Mouse (Mus musculus): Measurements from ENCODE around the gene Rfx8. TPM values are rescaled to one million over a fixed set of nuclear protein-coding genes. Genes with fewer than 3 reads are reported as not detected.

Gene Rfx8
- total and polyA plus RNA-seq, 3 experiments = not detected

GRCm38 (mm10) chr1:39740948-39741347 lies 20.2 kb upstream of the Rfx8 start:
- H3K27me3 ChIP-seq (replicated peaks) = no peaks in the 10 kb centered on the region
- H3K79me2 ChIP-seq (replicated peaks; ENCODE audit: control insufficient read depth, extremely low read depth, insufficient read depth, poor library complexity, severe bottlenecking) = no peaks in the 10 kb centered on the region
- in situ Hi-C loops (cut with MboI; ENCODE audit: low pct_ligation_motif_present, low pct_unique_long_range_greater_than_20kb, low sequenced_read_pairs) (no loop called here), dilution Hi-C loops (cut with MboI; ENCODE audit: extremely low pct_ligation_motif_present, extremely low pct_unique_long_range_greater_than_20kb, low sequenced_read_pairs) (no loop called here)
- H3K9me3 ChIP-seq (replicated peaks; ENCODE audit: low read length) = no peaks in the 10 kb centered on the region
- H3K4me3 ChIP-seq (replicated peaks in 1 of 3; ENCODE audit: low read depth in 2 of 3, low read length in 2 of 3, poor library complexity in 1 of 3) = no peak overlapping the region
- TF ChIP-seq ZNF384 (IDR thresholded peaks at IDR 0.05; ENCODE audit: low read depth, low read length) (no peak), CHD1 (IDR thresholded peaks at IDR 0.05; ENCODE audit: low read depth, low read length) (no peak), TBP (conservative IDR thresholded peaks at IDR 0.05; ENCODE audit: low read depth, low read length) (no peak), CTCF (conservative IDR thresholded peaks at IDR 0.05 in 1 of 2, IDR thresholded peaks at IDR 0.05 in 1 of 2; ENCODE audit: low read depth in 2 of 2, low read length in 2 of 2) (no peak), IRF4 (IDR thresholded peaks at IDR 0.05; ENCODE audit: low read depth, low read length) (no peak), NELFE (IDR thresholded peaks at IDR 0.05; ENCODE audit: low read depth, low read length) (no peak), BHLHE40 (IDR thresholded peaks at IDR 0.05; ENCODE audit: low read depth, low read length) (no peak), MAZ (IDR thresholded peaks at IDR 0.05; ENCODE audit: low read depth, low read length) (no peak), JUND (conservative IDR thresholded peaks at IDR 0.05; ENCODE audit: low read depth, low read length) (no peak), SMC3 (IDR thresholded peaks at IDR 0.05; ENCODE audit: low read depth, low read length) (no peak)
- H3K9ac ChIP-seq (ENCODE audit: insufficient read depth, low read depth) = no peak overlapping the region
- peaks cover 0 to 5% of the 10 kb centered on the region in 2 experiments; a peak in 2 of 4 replicates for H3K4me1 ChIP-seq (ENCODE audit: control insufficient read depth in 1 of 2, insufficient read depth in 2 of 2)
- H3K36me3 ChIP-seq (replicated peaks in 1 of 2; ENCODE audit: control insufficient read depth in 1 of 2, insufficient read depth in 1 of 2, low read length in 1 of 2) = no peaks in the 10 kb centered on the region
- DNase-seq (ENCODE audit: extremely low read depth) = no peak
- H3K4me2 ChIP-seq (ENCODE audit: insufficient read depth, low read depth, poor library complexity, severe bottlenecking) = no peak overlapping the region
- no peak overlapping the region for H3K27ac ChIP-seq (ENCODE audit: insufficient read depth, low read depth)

- Histone ChIP-seq H3K4me2 (ENCODE audit: insufficient read depth, low read depth, poor library complexity, severe bottlenecking) (no peak overlapping the region), H3K9me3 (replicated peaks; ENCODE audit: low read length) (no peaks in the 10 kb centered on the region), H3K79me2 (replicated peaks; ENCODE audit: control insufficient read depth, extremely low read depth, insufficient read depth, poor library complexity, severe bottlenecking) (no peaks in the 10 kb centered on the region), H3K9ac (ENCODE audit: insufficient read depth, low read depth) (no peak overlapping the region), H3K4me3 (replicated peaks in 1 of 3; ENCODE audit: low read depth in 2 of 3, low read length in 2 of 3, poor library complexity in 1 of 3) (no peak overlapping the region), H3K27ac (ENCODE audit: insufficient read depth, low read depth) (no peak overlapping the region), H3K36me3 (replicated peaks in 1 of 2; ENCODE audit: control insufficient read depth in 1 of 2, insufficient read depth in 1 of 2, low read length in 1 of 2) (no peaks in the 10 kb centered on the region), H3K27me3 (replicated peaks) (no peaks in the 10 kb centered on the region), H3K4me1 (ENCODE audit: control insufficient read depth in 1 of 2, insufficient read depth in 2 of 2) (peaks cover 0 to 11% of the 10 kb centered on the region in 2 experiments; a peak in 2 of 4 replicates)
- TF ChIP-seq MXI1 (IDR thresholded peaks at IDR 0.05; ENCODE audit: low read depth, low read length) = no peak
- no peak for TF ChIP-seq MAFK (IDR thresholded peaks at IDR 0.05; ENCODE audit: insufficient replicate concordance, low read length)
- TF ChIP-seq MAX (IDR thresholded peaks at IDR 0.05; ENCODE audit: low read length) = no peak
- no peak for TF ChIP-seq ZKSCAN1 (IDR thresholded peaks at IDR 0.05; ENCODE audit: borderline replicate concordance, low read depth, low read length)
- no peak for TF ChIP-seq ELF1 (IDR thresholded peaks at IDR 0.05; ENCODE audit: low read depth, low read length)
- no peak for TF ChIP-seq CHD2 (IDR thresholded peaks at IDR 0.05; ENCODE audit: low read length)
- no peak for TF ChIP-seq JUN (IDR thresholded peaks at IDR 0.05; ENCODE audit: insufficient read depth, low read depth, low read length)
- TF ChIP-seq ZNF384 (IDR thresholded peaks at IDR 0.05; ENCODE audit: low read depth, low read length) = no peak
- no peak for TF ChIP-seq POLR2AphosphoS2 (IDR thresholded peaks at IDR 0.05; ENCODE audit: low read depth, low read length)
- TF ChIP-seq ZC3H11A (IDR thresholded peaks at IDR 0.05; ENCODE audit: low read depth, low read length) = no peak
- no peak for TF ChIP-seq ETS1 (conservative IDR thresholded peaks at IDR 0.05; ENCODE audit: low read depth, low read length)
- no peak for TF ChIP-seq SIN3A (IDR thresholded peaks at IDR 0.05; ENCODE audit: low read length)
- TF ChIP-seq RAD21 (IDR thresholded peaks at IDR 0.05; ENCODE audit: low read depth, low read length) = no peak
- TF ChIP-seq GABPA (IDR thresholded peaks at IDR 0.05; ENCODE audit: insufficient replicate concordance, low read depth, low read length) = no peak
- TF ChIP-seq JUND (conservative IDR thresholded peaks at IDR 0.05; ENCODE audit: low read depth, low read length) = no peak
- no peak for TF ChIP-seq NELFE (IDR thresholded peaks at IDR 0.05; ENCODE audit: low read depth, low read length)
- in situ Hi-C loops (cut with MboI; ENCODE audit: low pct_ligation_motif_present, low pct_unique_long_range_greater_than_20kb, low sequenced_read_pairs) = no loop called here
- DNase-seq (ENCODE audit: extremely low read depth) = no peak
- dilution Hi-C loops (cut with MboI; ENCODE audit: extremely low pct_ligation_motif_present, extremely low pct_unique_long_range_greater_than_20kb, low sequenced_read_pairs) = no loop called here
Observed at GRCm38 (mm10) chr1:39740002-39740401, 19.2 kb upstream of the Rfx8 start.
